Mouse (Mus musculus) heart, adult 2 months (tissue): Measurements from ENCODE around the gene Nus1. TPM values are rescaled to one million over a fixed set of nuclear protein-coding genes. Genes with fewer than 3 reads are reported as not detected.
A peak's percentile ranks its signal among the peaks of the same experiment; 100 is the strongest.

Experiments used
- DNase-seq, 2 experiments: peaks; one replicate each; pipeline ENCODE4 v3.0.0; 2021
- H3K27ac ChIP-seq: fragments of 200-600 bp; 2 replicates; pipeline ENCODE4 v1.8.1; 2022
- H3K27me3 ChIP-seq: fragments of 200-500 bp; 2 replicates; pipeline ENCODE4 v1.6.1; 2012; ENCODE audit warnings: mild to moderate bottlenecking, low read length, inconsistent platforms, mixed read lengths; ENCODE audit not compliant: control insufficient read depth, insufficient read depth
- H3K36me3 ChIP-seq: fragments of 200-500 bp; 2 replicates; pipeline ENCODE4 v1.6.1; 2012; ENCODE audit warnings: low read length, inconsistent platforms; ENCODE audit not compliant: control insufficient read depth, insufficient read depth
- H3K4me1 ChIP-seq: fragments of 200-500 bp; 2 replicates; pipeline ENCODE4 v1.6.1; 2011; ENCODE audit warnings: low read length; ENCODE audit not compliant: control insufficient read depth, insufficient read depth
- H3K4me3 ChIP-seq: fragments of 200-600 bp; 2 replicates; pipeline ENCODE4 v1.8.1; 2022
- H3K79me2 ChIP-seq: fragments of 200-500 bp; replicated peaks from 2 replicates; pipeline ENCODE4 v1.6.1; 2012; ENCODE audit warnings: mild to moderate bottlenecking, inconsistent platforms, low read length, moderate library complexity, mixed read lengths; ENCODE audit not compliant: control insufficient read depth, insufficient read depth
- H3K9ac ChIP-seq: fragments of 200-500 bp; 2 replicates; pipeline ENCODE4 v1.6.1; 2012; ENCODE audit warnings: low read depth, mild to moderate bottlenecking, control low read depth, inconsistent platforms, low read length, mixed read lengths
- CTCF ChIP-seq: fragments of 200-600 bp; IDR thresholded peaks from 2 replicates; pipeline ENCODE4 v1.8.1; 2022; ENCODE audit warnings: antibody characterized with exemption, mild to moderate bottlenecking, moderate library complexity
- EP300 ChIP-seq: fragments of 200-500 bp; IDR thresholded peaks from 2 replicates; pipeline ENCODE4 v1.6.1; 2011; ENCODE audit warnings: low read depth, low read length, control low read depth; ENCODE audit not compliant: insufficient read depth
- POLR2A ChIP-seq: fragments of 200-500 bp; IDR thresholded peaks from 2 replicates; pipeline ENCODE4 v1.6.1; 2011; ENCODE audit warnings: mild to moderate bottlenecking, low read depth, low read length, control low read depth; ENCODE audit not compliant: insufficient read depth
- WGBS: fragments of 180-500 bp; shearing (Covaris S2); methylation state at CpG from one replicate; pipeline ENCODE4 v1.1.7; 2018; 5-methylcytosine and 5-hydroxymethylcytosine counted together
- intact Hi-C: fragments of 180-260 bp; cut with DNase I; formaldehyde crosslinking; loops from one replicate; pipeline ENCODE4 v1.15.1; 2025
- polyA plus RNA-seq: library from polyadenylated mRNA; depleted of rRNA; stranded (reverse); fragments of >200 nt; gene quantifications from 2 replicates; pipeline ENCODE4 v1.2.3, GENCODE M21; 2012
- total RNA-seq, 2 experiments: library from RNA; stranded (reverse); gene quantifications; 2 replicates each; pipeline ENCODE4 v1.2.3; 2021

Gene Nus1
- total and polyA plus RNA-seq, 3 experiments, result 8.0 to 36.8 (median 33.4) TPM

DNA sequence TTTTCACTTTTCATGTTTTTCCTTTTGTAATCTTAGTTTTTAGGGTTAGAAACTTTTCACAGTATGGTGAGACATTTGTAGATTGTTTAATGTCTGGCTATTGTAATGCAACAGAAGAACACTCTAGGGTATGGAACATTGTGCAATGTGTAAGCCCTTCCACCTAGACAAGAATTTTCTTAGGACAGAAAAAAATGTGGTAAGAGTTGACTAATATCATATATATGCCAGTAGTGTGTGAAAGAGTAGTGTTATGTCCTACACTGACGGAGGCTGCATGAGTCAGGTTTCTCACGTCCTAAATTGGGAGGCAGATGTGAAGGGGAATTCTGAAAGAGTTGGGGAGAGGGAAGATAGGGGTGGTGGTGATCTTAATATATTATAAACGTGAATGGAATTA, 17.6 kb upstream of the Nus1 start:
- H3K27me3 ChIP-seq, result no peaks in the 10 kb centered on the region
- DNase-seq, result no peak
- H3K36me3 ChIP-seq, result no peaks in the 10 kb centered on the region
- intact Hi-C loops, result no loop called here
- H3K79me2 ChIP-seq, result no peaks in the 10 kb centered on the region
- no peaks in the 10 kb centered on the region for H3K4me1 ChIP-seq
- H3K9ac ChIP-seq, result no peak overlapping the region
- WGBS, result 48% methylated on average over 3 of the region's 3 CpGs
- H3K27ac ChIP-seq, result no peak overlapping the region
- no peak overlapping the region for H3K4me3 ChIP-seq
- TF ChIP-seq POLR2A, result no peak
- no peak for TF ChIP-seq EP300
- no peak for TF ChIP-seq CTCF

GRCm38 (mm10) chr10:52405160-52405559, 12.2 kb upstream of the Nus1 start:
- H3K36me3 ChIP-seq, result no peaks in the 10 kb centered on the region
- intact Hi-C loops, result no loop called here
- no peak overlapping the region for H3K27ac ChIP-seq
- no peaks in the 10 kb centered on the region for H3K4me1 ChIP-seq
- no peak overlapping the region for H3K4me3 ChIP-seq
- no peaks in the 10 kb centered on the region for H3K79me2 ChIP-seq
- H3K9ac ChIP-seq, result no peak overlapping the region
- H3K27me3 ChIP-seq, result no peaks in the 10 kb centered on the region
- no peak for DNase-seq
- TF ChIP-seq POLR2A, result no peak
- TF ChIP-seq EP300, result no peak
- TF ChIP-seq CTCF, result no peak
- 87% methylated on average over 13 of the region's 13 CpGs for WGBS

DNA sequence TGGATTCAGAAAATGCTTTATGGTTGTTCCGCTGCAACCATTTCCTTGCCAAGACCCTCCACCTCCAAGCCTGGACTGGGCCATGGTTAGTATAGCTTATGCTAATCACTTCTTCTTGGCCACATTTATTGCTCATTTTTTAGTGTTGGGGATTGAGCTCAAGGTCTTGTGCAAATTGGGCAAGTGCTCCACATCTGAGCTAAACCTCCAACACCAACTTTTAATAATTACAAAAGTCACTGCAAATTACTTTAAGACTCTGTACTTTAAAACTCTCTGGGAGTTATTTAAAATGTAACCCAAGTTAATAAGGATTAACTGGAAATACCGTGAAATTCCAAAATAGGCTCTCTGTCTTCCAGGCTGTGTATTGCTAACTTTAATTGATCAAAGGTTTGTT, 9.8 kb upstream of the Nus1 start:
- Histone ChIP-seq H3K27me3 (no peaks in the 10 kb centered on the region), H3K36me3 (no peaks in the 10 kb centered on the region), H3K4me1 (no peaks in the 10 kb centered on the region), H3K4me3 (no peak overlapping the region), H3K9ac (no peak overlapping the region), H3K27ac (no peak overlapping the region), H3K79me2 (no peaks in the 10 kb centered on the region)
- intact Hi-C loops, result no loop called here
- TF ChIP-seq EP300 (no peak), POLR2A (no peak), CTCF (no peak)
- DNase-seq, result no peak
- 85% methylated on average over 2 of the region's 2 CpGs for WGBS

- Histone ChIP-seq H3K27me3 (no peaks in the 10 kb centered on the region), H3K4me1 (peaks cover 8% of the 10 kb centered on the region), H3K27ac (no peak overlapping the region), H3K36me3 (peaks cover 17% of the 10 kb centered on the region), H3K4me3 (no peak overlapping the region), H3K9ac (no peak overlapping the region), H3K79me2 (peaks cover 1% of the 10 kb centered on the region; the same call in 1 of the 2 replicates)
- no peak for DNase-seq
- WGBS, result 84% methylated on average over 2 of the region's 2 CpGs
- TF ChIP-seq EP300, result no peak
- TF ChIP-seq CTCF, result no peak
- TF ChIP-seq POLR2A, result no peak
- intact Hi-C loops, result no loop called here
Measured at GRCm38 (mm10) chr10:52415020-52415419, 2.3 kb upstream of the Nus1 start.

- peaks cover 30% of the 10 kb centered on the region for H3K36me3 ChIP-seq
- TF ChIP-seq POLR2A (no peak), CTCF (no peak), EP300 (no peak)
- peak overlapping the region; percentile 86 for H3K27ac ChIP-seq
- H3K4me1 ChIP-seq, result peaks cover 16% of the 10 kb centered on the region
- peak overlapping the region; percentile 41 for H3K4me3 ChIP-seq
- H3K27me3 ChIP-seq, result no peaks in the 10 kb centered on the region
- no peak overlapping the region for H3K9ac ChIP-seq
- no peak for DNase-seq
- 7% methylated on average over 2 of the region's 2 CpGs for WGBS
- peaks cover 1% of the 10 kb centered on the region; the same call in 1 of the 2 replicates for H3K79me2 ChIP-seq
- intact Hi-C loops, result loop anchor here (2.0 kb wide), 1 partner anchor 34 kb away; the partner anchor contains the start of gene Gopc
Measured at GRCm38 (mm10) chr10:52416458-52416857, 889 bp upstream of the Nus1 start.

DNA sequence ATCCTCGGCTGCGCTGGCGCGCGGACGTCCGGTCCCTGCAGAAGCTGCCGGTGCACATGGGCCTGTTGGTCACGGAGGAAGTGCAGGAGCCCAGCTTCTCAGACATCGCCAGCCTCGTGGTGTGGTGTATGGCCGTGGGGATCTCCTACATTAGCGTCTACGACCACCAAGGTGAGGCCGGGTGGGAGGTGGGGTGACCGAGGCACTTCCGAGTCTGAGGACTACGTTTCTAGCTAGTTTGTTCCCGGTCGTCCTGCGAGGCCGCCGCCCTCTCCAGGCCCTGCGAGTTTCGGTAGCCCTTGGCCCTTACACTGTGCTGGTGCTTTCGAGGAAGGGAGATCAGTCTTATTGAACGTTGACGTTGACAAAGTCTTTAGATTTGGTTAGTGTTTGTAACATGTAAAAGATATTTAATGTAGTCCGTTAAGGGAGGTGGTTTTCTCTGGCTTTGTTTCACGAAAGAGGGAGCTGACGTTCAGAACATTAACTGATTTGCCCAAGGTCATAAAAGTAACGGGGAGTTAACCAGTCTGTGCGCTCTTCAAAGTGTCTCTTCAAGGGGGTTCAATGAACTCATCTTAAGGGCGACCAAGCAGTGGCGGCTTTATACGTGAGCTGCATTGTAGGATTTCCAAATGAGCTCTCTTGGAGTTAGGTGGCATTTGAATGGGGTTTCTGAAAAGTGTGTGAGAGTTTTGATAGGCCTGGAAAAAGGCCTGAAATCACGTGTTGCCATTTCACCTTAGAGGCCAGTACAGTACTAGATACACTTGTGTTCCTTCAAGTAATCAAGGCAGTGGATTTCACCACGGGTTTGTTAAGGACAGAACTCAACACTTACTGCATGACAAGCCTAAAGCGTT, 882 bp downstream of the Nus1 start:
- H3K9ac ChIP-seq, result peak overlapping the region; percentile 98
- no peaks in the 10 kb centered on the region for H3K27me3 ChIP-seq
- DNase-seq, result peak in 1 of 2 experiments; percentile 15
- TF ChIP-seq POLR2A (no peak), EP300 (no peak), CTCF (no peak)
- peaks cover 47% of the 10 kb centered on the region for H3K36me3 ChIP-seq
- peak overlapping the region; percentile 98 for H3K4me3 ChIP-seq
- under 1% methylated on average over 39 of the region's 39 CpGs for WGBS
- peaks cover 19% of the 10 kb centered on the region for H3K4me1 ChIP-seq
- peak overlapping the region; percentile 92 for H3K27ac ChIP-seq
- peaks cover 1% of the 10 kb centered on the region for H3K79me2 ChIP-seq
- intact Hi-C loops, result loop anchor here (2.0 kb wide), 1 partner anchor 35 kb away; the partner anchor contains the start of gene Gopc
